Mouse (Mus musculus) heart, adult 2 months (tissue): ENCODE measurements at regions not wholly inside any gene's neighbourhood (a gene's known extent, or its start where the extent isn't known, plus 50 kb on each side); places are given as distances from the start of the nearest gene placed in this dataset.

Experiments used
- CTCF ChIP-seq: fragments of 200-600 bp; IDR thresholded peaks from 2 replicates; pipeline ENCODE4 v1.8.1; 2022; ENCODE audit warnings: antibody characterized with exemption, mild to moderate bottlenecking, moderate library complexity
- POLR2A ChIP-seq: fragments of 200-500 bp; IDR thresholded peaks from 2 replicates; pipeline ENCODE4 v1.6.1; 2011; ENCODE audit warnings: mild to moderate bottlenecking, low read depth, low read length, control low read depth; ENCODE audit not compliant: insufficient read depth

GRCm38 (mm10) chr11:111530912-111531311 is 464.9 kb downstream of the Kcnj2 start:
- TF ChIP-seq POLR2A (no peak), CTCF (no peak)
